Mouse (Mus musculus): ENCODE measurements around the gene Tent4a.

- TF ChIP-seq POLR2A (IDR thresholded peaks at IDR 0.05; ENCODE audit: low read depth, low read length) (no peak), CTCF (IDR thresholded peaks at IDR 0.05; ENCODE audit: borderline replicate concordance, insufficient read depth, low read length) (no peak)
Measured at GRCm38 (mm10) chr13:69556728-69557127, 22.3 kb upstream of the Tent4a start.

Data from embryonic fibroblast, embryonic 13.5 days (primary cell).